Mouse (Mus musculus) urinary bladder, postnatal 14 days (tissue): ENCODE data around the gene Cnrip1.

Experiments used
- DNase-seq: peaks from one replicate; pipeline ENCODE4 v3.0.0; 2021; ENCODE audit warnings: low spot score

Gene Cnrip1

DNA sequence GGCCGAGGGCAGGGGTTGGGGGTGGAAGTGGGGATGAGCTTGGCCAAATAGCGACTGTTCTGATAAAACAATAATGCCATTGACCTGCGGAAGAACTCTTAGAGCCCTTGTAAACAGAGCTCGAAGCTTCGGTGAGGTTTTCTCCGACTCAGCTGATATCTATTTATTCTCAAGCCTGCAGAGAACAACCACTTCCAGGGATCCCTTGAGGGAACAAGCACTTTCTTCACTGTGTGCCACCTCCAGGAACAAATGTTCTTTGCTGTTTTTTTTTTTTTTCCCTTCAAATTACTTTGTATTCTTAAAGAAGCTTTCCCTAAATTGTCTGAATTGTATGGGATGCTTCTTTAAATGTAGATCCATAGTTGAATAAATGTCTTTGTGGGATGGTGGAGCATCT, 56.0 kb downstream of the Cnrip1 start:
- DNase-seq = no peak

DNA sequence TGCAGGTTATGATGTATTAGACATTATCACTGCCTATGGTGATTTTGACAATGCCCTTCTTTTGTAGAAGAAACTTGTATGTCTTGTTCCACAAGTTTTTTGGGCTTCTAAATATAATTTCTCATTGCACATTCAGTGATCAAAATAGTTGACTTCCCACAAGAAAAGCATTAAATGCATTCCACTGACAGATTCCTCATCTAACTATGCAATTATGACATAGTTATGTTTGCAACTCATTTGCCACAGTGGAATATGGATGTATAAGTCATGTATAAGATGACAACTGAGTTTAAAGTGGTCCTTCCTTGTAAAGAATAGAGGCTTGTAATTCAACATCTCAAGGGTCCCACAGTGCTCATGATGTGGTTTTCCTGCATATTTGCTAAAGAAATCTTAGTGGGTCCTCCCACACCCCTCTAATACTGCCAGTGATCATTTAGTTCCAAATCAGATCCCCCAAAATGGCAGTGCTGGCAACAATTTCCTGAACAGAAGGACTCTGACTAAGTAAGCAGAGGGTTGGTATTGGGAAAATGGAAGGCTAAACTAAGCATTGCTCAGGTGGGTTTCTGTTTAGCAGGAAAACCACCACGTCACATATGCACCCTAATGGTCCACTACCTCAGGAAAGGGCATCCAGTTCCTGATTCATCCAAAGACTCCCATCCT, 61.2 kb downstream of the Cnrip1 start:
- no peak for DNase-seq

DNA sequence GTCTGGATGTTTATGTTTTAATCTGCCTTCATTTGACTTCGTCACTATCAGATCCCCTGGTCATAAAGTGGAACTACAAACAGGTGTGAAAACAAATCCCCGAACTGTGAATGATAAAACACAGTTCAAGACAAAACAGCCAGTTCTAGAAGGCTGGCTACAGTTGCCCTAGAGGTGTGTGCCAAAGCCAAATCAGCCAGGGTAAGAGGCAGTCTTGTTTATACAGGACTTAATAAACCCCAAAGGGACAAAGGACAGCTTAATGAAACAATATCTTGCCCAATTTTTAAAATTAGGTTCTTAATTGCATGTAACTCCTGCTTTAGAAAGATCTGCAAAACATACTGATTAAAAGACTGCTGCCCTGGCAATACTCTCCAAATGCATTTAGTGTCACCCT, 75.0 kb downstream of the Cnrip1 start:
- DNase-seq = no peak
